Mouse (Mus musculus): ENCODE data around the gene Cdk14. TPM values are rescaled to one million over a fixed set of nuclear protein-coding genes. Genes with fewer than 3 reads are reported as not detected.

The Cdk14 gene
- total RNA-seq, 2 experiments from 2014 or later, result 171 to 187 TPM

DNA sequence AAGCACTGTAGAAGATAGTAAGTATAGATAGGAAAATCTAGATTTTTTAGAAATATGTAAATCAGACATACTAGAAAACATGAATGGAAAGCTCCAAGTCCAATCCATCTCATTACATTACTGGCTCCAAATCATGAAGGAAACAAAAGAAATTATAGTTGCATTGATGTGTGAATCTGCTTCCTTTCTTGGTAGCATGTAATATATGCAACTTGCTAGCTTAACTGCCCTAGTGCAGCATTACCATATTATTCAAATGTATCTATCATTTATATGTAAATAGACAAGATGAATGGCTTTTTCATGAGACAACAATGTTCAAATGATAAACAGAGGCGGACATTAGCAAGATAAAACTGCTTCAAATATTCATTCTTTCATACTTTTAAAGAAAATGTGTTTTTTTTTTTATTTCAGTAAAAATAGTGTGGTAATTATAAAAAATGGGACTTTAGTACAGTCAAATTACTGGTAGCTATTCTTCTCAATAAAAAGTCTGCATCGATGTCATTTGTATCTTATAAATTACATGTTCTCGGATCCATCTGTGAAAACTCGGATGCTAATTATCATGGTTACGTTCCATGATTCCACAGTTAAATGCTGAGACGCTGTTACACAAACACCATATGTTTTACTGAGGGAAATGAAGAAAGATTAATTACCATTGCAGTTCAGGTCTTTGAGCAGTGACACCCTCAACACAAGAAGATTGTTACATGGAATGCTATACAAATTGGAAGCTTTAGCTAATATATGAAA lies 285.8 kb downstream of the Cdk14 start:
- no peak for DNase-seq (ENCODE audit: low spot score in 2 of 2)
- intact Hi-C loops (cut with DNase I), result no loop called here

DNA sequence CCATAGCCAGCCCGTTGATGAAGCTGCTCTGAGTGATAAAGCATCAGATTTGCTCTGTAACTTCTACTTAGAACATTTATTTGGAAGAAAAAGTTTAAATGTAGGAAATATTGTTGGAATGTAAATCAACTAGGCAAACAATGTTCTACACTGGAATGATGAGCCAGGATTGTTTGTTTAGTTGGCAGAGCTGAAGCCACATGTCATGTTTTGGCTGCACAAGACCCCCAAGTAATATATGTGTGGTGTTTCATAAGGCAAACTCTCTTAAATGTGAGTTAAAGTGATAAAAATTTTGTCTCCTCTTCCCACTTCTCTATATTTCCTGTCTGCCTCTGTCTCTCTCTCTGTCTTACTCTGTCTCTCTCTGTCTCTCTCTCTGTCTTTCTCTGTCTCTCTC lies 291.3 kb downstream of the Cdk14 start:
- no peak for DNase-seq (ENCODE audit: low spot score in 2 of 2)
- intact Hi-C loops (cut with DNase I), result no loop called here

GRCm38 (mm10) chr5:5124645-5125044 lies 295.5 kb downstream of the Cdk14 start:
- intact Hi-C loops (cut with DNase I), result no loop called here
- no peak for DNase-seq (ENCODE audit: low spot score in 2 of 2)

GRCm38 (mm10) chr5:5116775-5117522 lies 303.2 kb downstream of the Cdk14 start:
- intact Hi-C loops (cut with DNase I), result no loop called here
- DNase-seq (ENCODE audit: low spot score in 2 of 2), result no peak

DNA sequence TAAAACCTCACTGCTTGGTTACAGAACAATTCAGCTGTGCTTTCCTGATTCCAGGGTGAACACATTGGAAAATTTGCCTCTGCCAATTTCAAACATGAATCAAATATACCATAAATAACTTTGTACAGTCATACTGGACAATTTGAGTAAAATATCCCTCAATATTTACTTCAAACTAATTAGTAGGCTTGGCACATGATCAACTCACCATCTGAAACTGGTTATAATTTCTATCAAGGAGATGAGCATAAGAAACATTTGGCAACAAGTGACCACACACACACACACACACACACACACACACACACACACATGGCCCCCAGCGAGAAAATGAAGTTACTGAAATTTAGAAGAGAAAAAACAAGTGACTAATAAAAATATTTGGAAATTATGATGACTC lies 304.6 kb downstream of the Cdk14 start:
- intact Hi-C loops (cut with DNase I), result no loop called here
- no peak for DNase-seq (ENCODE audit: low spot score in 2 of 2)

- no peak for DNase-seq (ENCODE audit: low spot score in 2 of 2)
- intact Hi-C loops (cut with DNase I), result no loop called here
Observed at GRCm38 (mm10) chr5:5109621-5110020, 310.5 kb downstream of the Cdk14 start.

- DNase-seq (ENCODE audit: low spot score in 2 of 2), result no peak
- intact Hi-C loops (cut with DNase I), result no loop called here
Observed at GRCm38 (mm10) chr5:5109017-5109416, 311.1 kb downstream of the Cdk14 start.

DNA sequence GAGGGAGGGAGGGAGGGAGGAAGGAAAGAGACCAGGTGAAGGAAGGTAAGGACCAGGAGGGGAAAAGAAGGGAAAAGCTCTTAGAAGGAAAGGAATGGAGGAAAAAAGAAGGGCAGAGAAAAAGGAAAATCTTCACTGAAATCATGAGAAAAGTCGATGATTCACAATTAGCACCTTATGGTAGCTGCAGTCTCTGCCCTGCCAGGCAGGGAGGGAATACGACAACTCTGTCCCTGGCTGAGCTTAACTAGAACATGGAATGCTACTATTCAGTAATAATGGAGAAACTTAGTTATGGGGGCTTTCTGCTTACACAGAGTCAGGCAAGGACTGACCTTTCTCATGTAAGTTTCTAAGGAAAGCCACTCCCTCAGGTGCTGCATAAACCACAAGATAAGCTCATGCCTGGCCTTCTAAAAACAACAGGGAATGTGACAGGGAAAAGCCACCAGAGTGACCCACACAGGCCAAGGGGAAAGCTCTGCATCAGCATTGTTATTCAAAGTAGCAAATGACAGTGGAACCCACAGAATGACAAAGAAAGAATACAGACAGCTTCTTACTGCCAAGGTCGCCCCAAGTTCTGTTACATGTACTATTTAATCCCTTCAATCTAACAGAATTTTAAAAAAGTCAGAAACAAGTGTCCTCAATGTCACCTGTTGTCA lies 323.7 kb downstream of the Cdk14 start:
- intact Hi-C loops (cut with DNase I), result loop anchor here (5.0 kb wide), 1 partner anchor 104 kb away; no protein-coding TSS in a partner anchor
- DNase-seq (ENCODE audit: low spot score in 2 of 2), result peak in 1 of 2 experiments; percentile 35

DNA sequence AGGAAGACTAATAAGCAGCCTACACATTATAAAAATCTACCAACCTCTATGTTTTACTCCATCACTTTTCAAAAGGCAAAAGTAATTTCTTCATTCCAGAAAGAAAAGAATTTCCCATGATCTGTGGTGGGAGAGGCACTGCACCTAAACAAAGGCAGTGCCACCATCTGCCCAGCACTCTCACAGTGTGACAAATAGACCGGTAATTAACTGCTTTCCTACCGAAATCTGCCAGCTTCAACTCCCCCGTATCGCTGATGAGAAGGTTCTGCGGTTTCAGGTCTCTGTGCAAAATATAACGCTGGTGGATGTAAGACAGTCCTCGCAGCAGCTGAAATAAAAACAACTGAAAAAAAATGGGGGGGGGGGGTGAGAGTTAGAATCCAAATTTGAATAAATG lies 327.4 kb downstream of the Cdk14 start:
- DNase-seq (ENCODE audit: low spot score in 2 of 2), result peak; percentile 27 to 45
- intact Hi-C loops (cut with DNase I), result no loop called here

DNA sequence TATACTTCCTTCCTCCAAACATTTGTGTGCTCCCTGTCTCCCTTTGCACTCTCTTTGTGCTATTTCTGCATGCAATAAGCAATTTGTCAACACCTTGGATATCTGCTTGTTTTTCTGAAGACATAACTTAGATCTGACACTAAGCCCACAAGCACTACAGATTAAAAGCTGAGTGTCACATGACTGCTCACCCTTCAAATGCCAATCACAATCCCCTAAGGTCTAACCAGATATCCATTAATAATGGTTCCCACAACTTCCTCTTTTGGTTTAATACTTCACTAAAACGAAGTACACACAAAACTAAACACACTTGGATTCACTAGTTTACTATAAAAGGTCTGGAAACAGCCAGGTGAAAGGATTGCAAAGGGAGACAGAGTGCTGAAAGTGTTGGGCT lies 348.6 kb downstream of the Cdk14 start:
- intact Hi-C loops (cut with DNase I), result no loop called here
- DNase-seq (ENCODE audit: low spot score in 2 of 2), result no peak

GRCm38 (mm10) chr5:5064686-5065085 lies 355.4 kb downstream of the Cdk14 start:
- intact Hi-C loops (cut with DNase I), result no loop called here

DNA sequence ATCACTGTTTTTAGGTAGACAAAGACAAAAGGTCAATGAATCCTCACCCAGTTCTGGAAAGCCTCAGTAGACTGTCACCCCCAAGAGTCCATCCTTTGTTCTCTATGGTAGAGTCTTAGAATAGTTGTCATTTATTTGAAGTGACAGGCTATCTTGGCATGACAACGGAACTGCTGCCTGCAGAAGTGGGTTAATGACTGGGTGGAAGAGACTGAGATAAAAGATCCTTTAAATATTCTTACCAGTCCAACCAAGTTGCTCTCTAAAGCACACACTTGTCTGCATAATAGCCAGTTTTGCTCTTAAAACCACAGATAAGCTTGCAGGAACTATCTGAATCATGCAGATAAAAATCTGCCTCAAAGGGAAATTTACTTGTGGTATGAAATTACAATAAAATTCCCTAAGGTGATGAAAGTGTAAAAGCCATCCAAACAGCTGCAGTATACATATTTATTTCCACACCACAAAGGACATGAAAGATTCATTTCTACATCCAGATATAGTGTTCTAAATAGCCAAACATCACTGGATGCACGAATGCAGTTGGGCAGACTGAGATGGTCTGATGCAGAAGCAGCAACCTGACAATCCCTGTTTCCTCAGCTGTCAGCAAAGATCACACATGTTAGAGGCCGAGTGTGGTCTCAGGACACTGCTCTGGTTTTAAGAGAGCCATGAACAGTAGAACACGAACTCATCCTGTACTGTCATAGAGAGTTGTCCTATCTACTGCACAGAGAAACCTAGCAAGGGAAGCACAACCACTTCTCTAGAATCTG lies 363.8 kb downstream of the Cdk14 start:
- intact Hi-C loops (cut with DNase I), result no loop called here
- DNase-seq (ENCODE audit: low spot score in 2 of 2), result no peak

More at GRCm38 (mm10) chr5:5064686-5065085, 355.4 kb downstream of the Cdk14 start:
- DNase-seq (ENCODE audit: low spot score in 2 of 2), result no peak

- no peak for DNase-seq (ENCODE audit: low spot score in 2 of 2)
- intact Hi-C loops (cut with DNase I), result no loop called here
Observed at GRCm38 (mm10) chr5:5055494-5055893, 364.6 kb downstream of the Cdk14 start.

DNA sequence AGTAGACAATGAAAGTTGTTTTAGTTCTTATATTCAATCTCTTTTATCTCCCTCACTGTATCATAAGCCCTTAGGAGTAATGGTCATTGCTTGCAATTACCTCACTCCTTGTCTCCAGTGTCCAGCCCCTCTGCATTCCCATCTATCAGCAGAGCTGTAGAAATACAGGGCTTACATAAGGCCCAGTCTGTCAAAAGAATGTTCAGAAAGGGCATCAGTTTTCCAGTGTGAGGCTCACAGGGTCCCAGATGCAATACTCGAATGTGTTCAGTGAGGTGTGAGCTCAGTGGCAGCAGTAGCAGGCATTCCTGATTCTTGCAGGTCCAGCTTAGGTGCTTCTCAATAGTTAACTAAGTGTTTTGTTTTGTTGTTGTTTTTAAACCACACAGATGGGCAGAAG lies 365.8 kb downstream of the Cdk14 start:
- DNase-seq (ENCODE audit: low spot score in 2 of 2), result no peak
- intact Hi-C loops (cut with DNase I), result no loop called here

DNA sequence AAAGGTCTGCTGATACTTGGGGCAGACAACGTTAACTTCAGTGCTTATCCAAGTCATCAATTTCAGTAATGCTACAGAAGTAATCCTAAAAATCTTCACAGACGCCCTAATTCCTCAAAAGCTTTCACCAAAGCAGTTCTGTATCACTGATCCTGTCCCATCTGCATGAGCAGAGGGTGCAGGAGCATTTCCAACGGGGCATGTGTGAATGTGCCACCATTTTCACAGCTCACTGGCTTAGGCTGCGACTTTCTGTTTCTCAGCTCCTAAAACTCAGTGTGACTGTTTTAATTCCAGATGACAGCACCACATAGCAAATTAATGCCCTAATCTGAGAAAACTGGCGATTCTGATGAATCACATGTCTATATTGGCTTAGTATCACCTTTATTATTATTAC lies 375.8 kb downstream of the Cdk14 start:
- no peak for DNase-seq (ENCODE audit: low spot score in 2 of 2)
- intact Hi-C loops (cut with DNase I), result no loop called here

DNA sequence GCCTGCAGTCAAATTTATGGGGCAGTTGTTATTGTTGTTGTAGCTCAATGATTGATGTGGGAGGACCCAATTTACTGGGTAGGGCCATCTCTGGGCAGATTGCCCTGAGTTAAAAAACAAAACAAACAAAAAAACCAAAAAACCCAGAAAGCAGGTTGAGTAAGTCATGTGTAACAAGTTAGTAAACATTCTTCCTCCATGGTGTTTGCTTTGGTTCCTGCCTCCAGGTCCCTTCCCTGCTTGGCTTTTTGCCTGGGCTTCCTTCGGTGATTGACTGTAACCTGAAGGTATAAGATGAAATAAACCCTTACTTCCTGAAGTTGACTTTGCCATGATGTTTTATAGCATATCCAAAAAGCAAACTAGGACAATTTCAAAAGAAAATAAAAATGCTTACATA lies 377.4 kb downstream of the Cdk14 start:
- intact Hi-C loops (cut with DNase I), result no loop called here
- DNase-seq (ENCODE audit: low spot score in 2 of 2), result no peak

- DNase-seq (ENCODE audit: low spot score in 2 of 2), result no peak
- intact Hi-C loops (cut with DNase I), result no loop called here
Observed at GRCm38 (mm10) chr5:5041480-5041879, 378.6 kb downstream of the Cdk14 start.

DNA sequence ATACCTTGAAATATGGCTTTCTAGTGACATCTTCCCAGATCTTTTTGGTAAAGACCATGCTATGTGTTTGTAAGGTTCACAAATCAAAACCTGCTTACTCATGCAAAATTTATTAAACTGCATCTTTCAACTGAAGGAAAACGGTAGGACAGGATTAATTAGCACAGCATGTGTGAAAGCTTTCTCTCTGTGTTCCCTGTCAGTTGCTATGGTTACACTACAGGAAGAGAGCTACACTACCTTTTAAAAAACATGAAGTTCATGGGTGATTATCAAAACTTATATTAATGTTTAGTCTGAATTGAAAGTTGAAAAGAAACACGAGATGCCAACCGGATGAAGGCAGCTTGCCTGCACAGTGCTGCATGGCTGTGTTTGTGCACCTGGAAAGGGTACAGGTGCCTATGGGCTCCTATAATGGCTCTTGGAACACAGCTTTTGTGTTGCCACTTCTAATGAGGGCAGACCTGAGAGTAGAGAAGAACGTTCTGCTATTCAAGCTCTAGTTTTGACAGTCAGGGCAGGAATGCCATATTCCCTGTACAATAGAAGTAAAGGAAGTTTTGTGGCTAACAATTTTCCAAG lies 380.3 kb downstream of the Cdk14 start:
- intact Hi-C loops (cut with DNase I), result no loop called here
- no peak for DNase-seq (ENCODE audit: low spot score in 2 of 2)

- DNase-seq (ENCODE audit: low spot score in 2 of 2), result no peak
Observed at GRCm38 (mm10) chr5:5033445-5033844, 386.7 kb downstream of the Cdk14 start.

GRCm38 (mm10) chr5:5032847-5033246 lies 387.3 kb downstream of the Cdk14 start:
- intact Hi-C loops (cut with DNase I), result no loop called here
- no peak for DNase-seq (ENCODE audit: low spot score in 2 of 2)

More at GRCm38 (mm10) chr5:5033445-5033844, 386.7 kb downstream of the Cdk14 start:
- intact Hi-C loops (cut with DNase I), result no loop called here
